ENCODE assay signal across 20 mouse cellular contexts in the genomic region with DNA sequence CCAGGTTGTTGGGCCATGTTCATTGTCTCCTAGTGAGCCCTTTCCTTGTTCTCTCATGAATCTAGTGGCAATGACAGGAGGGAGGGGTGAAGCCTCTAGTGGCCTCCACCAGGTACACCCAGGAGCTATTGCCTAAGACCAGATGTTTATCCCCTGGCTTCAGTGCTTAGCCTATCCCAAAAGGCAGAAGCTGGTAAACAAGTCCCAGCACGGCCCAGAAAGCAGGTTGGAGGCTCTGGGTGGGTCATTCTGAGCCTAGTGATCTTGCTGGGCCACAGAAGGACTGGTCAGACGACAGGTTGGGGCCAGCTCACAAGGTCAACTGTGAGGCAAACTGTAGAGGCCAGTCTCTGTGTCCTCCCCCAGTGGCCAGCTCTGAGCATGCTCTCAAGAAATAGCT. TPM values are rescaled to one million over a fixed set of nuclear protein-coding genes. Genes with fewer than 3 reads are reported as not detected.
"Had no signal": no experiment of that assay in that cellular context is flagged by ENCODE, and none has a peak within 500 bp of the region (broad histone marks: within the 10 kb centered on the region; RNA-seq: fewer than 3 reads in every experiment).

No protein-coding gene starts in this region.

- H3K4me2 ChIP-seq: limb, embryonic 15.5 days; midbrain, embryonic 12.5 days; stomach, embryonic 15.5 days had no signal

- DNase-seq: kidney, adult 8-10 months; kidney, postnatal 25 days; layer of hippocampus, postnatal 36 days; lung, adult 2 months; lung, postnatal 10 days; right cerebral cortex, postnatal 14 days; thymus, adult 2 months; thymus, postnatal 25 days had no signal

- ATAC-seq: hindbrain, embryonic 16.5 days; inflammation-experienced regulatory T-cells, adult 6 months; intestine, postnatal 0 days; midbrain, embryonic 16.5 days had no signal

- H3K4me1 ChIP-seq: limb, embryonic 15.5 days; midbrain, embryonic 12.5 days; stomach, embryonic 15.5 days had no signal

- H3K27me3 ChIP-seq: limb, embryonic 15.5 days; midbrain, embryonic 12.5 days; stomach, embryonic 15.5 days had no signal

- H3K36me3 ChIP-seq: limb, embryonic 15.5 days; midbrain, embryonic 12.5 days; stomach, embryonic 15.5 days had no signal

- H3K9me3 ChIP-seq: limb, embryonic 15.5 days; midbrain, embryonic 12.5 days; stomach, embryonic 15.5 days had no signal

- H3K27ac ChIP-seq: limb, embryonic 15.5 days; midbrain, embryonic 12.5 days; stomach, embryonic 15.5 days had no signal

- H3K4me3 ChIP-seq: limb, embryonic 15.5 days; midbrain, embryonic 12.5 days; stomach, embryonic 15.5 days had no signal

- H3K9ac ChIP-seq: limb, embryonic 15.5 days; midbrain, embryonic 12.5 days; stomach, embryonic 15.5 days had no signal

RNA-seq across cellular contexts. Expression of gene Scgb1a1, which starts 3.0 kb away (rescaled TPM):
- total RNA-seq: layer of hippocampus, postnatal 36 days; left cerebral cortex, adult 8-10 months; left cerebral cortex, postnatal 25 days; megakaryocyte-erythroid progenitor cell, adult 5-6 weeks had no signal
- polyA plus RNA-seq: hindbrain, embryonic 16.5 days; inflammation-experienced regulatory T-cells, adult 6 months; intestine, postnatal 0 days; limb, embryonic 11.5 days; midbrain, embryonic 12.5 days; midbrain, embryonic 16.5 days; neural tube, embryonic 14.5 days; stomach, embryonic 15.5 days had no signal
